Mouse (Mus musculus): Measurements from ENCODE around the gene Adamtsl1.
A peak's percentile ranks its signal among the peaks of the same experiment; 100 is the strongest.

Adamtsl1 gene

GRCm38 (mm10) chr4:86406501-86407199 is 892.7 kb downstream of the Adamtsl1 start:
- DNase-seq (ENCODE audit: inconsistent ontology term) = peak; percentile 29

GRCm38 (mm10) chr4:86407200-86407527 is 893.2 kb downstream of the Adamtsl1 start:
- no peak for DNase-seq (ENCODE audit: inconsistent ontology term)

GRCm38 (mm10) chr4:86408421-86408820 is 894.4 kb downstream of the Adamtsl1 start:
- DNase-seq (ENCODE audit: inconsistent ontology term) = no peak

GRCm38 (mm10) chr4:86410946-86411345 is 897.0 kb downstream of the Adamtsl1 start:
- no peak for DNase-seq (ENCODE audit: inconsistent ontology term)

GRCm38 (mm10) chr4:86413388-86413787 is 899.4 kb downstream of the Adamtsl1 start:
- DNase-seq (ENCODE audit: inconsistent ontology term) = no peak

- peak; percentile 12 for DNase-seq (ENCODE audit: inconsistent ontology term)
Observed at GRCm38 (mm10) chr4:86416401-86417025, 902.5 kb downstream of the Adamtsl1 start.

GRCm38 (mm10) chr4:86422586-86422985 is 908.6 kb downstream of the Adamtsl1 start:
- no peak for DNase-seq (ENCODE audit: inconsistent ontology term)

- DNase-seq (ENCODE audit: inconsistent ontology term) = no peak
Observed at GRCm38 (mm10) chr4:86425581-86425980, 911.6 kb downstream of the Adamtsl1 start.

- no peak for DNase-seq (ENCODE audit: inconsistent ontology term)
Observed at GRCm38 (mm10) chr4:86426549-86426948, 912.6 kb downstream of the Adamtsl1 start.

- DNase-seq (ENCODE audit: inconsistent ontology term) = no peak
Observed at GRCm38 (mm10) chr4:86427312-86427711, 913.3 kb downstream of the Adamtsl1 start.

- DNase-seq (ENCODE audit: inconsistent ontology term) = no peak
Observed at GRCm38 (mm10) chr4:86428091-86428745, 914.2 kb downstream of the Adamtsl1 start.

- DNase-seq (ENCODE audit: inconsistent ontology term) = no peak
Observed at GRCm38 (mm10) chr4:86435631-86436030, 921.7 kb downstream of the Adamtsl1 start.

- DNase-seq (ENCODE audit: inconsistent ontology term) = no peak
Observed at GRCm38 (mm10) chr4:86436336-86436735, 922.4 kb downstream of the Adamtsl1 start.

- no peak for DNase-seq (ENCODE audit: inconsistent ontology term)
Observed at GRCm38 (mm10) chr4:86450468-86450867, 936.5 kb downstream of the Adamtsl1 start.

GRCm38 (mm10) chr4:86464808-86465207 is 950.8 kb downstream of the Adamtsl1 start:
- no peak for DNase-seq (ENCODE audit: inconsistent ontology term)

Measured in Muller cell, postnatal 12 days (primary cell).